Mouse (Mus musculus) cerebellum, postnatal 4 days (tissue): Measurements from ENCODE around the gene Bbs9.

Experiments
- DNase-seq, 2 experiments: peaks; one replicate each; pipeline ENCODE4 v3.0.0; 2022; ENCODE audit warnings: low spot score in 2 of 2, mixed read lengths in 1 of 2

Bbs9 gene

DNA sequence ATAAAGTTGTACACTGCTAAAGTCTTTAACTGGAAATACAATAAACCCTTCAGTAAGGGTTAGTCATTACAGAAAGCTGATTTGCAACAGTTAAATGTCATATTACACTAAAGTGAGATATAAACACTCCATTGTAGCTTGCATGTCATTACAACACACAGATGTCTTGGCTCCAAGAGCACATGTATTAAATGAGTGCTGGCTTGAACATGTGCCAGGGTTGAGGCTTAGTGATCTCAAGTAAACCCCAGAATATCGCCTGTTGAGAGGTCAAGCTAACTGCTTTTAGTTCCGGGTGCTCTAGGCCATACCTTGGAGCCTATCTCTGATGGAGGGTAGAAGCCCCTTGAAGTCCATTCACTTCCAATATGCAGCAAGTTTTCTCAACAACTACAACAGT lies 273.1 kb downstream of the Bbs9 start:
- DNase-seq, result no peak

DNA sequence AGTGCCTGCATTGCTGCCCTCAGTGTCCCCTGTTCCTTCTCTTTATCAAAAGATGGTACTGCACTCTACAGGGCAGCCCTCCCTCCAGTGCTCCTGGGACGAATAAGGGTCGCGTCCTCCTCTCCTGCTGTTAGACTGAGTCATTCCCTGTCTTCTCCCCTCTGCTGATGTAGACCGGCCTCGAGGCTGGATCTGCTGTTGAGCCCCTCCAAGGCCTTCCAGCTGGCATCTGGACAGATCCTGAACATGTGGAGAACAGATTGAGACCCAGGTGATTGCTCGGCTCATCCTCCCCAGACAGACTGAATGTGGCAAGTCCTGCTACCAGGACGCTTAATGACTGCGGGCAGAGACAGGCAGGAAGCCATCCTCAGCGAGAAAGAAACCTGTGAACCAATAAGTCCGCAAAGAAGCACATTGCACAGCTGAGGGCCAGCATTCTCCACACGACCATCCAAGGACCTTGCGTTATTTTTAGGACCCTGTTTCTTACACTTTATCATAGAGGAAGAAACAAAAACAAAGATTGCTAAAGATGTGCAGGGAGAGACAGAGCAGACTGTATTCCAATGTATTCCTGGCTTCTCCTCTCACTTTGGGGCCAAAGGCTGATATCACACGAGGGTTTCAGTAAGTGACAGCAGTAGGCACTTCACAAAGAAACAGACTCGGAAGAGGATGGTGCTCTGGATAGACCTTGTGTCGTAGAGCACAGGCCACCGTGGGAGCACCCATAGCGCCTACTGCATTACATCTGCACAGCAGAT lies 275.4 kb downstream of the Bbs9 start:
- DNase-seq, result no peak

DNA sequence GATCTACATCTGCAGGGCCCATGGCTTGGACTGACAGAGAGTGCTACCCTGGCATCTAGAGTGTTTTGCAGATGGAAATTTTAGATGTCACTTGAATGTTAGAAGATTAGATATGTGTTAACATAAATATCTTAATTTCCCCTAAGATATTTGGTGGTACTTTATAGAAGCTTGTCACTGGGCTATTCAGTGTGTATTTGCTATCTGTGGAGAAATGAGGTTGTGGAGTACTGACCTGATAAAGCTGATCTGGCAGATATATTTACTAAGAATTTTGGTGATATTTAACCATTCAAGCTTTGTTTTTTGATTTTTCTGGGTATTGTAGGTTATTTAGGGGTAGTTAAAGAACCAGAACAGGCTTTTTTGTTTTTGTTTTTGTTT lies 276.0 kb downstream of the Bbs9 start:
- DNase-seq, result no peak

DNA sequence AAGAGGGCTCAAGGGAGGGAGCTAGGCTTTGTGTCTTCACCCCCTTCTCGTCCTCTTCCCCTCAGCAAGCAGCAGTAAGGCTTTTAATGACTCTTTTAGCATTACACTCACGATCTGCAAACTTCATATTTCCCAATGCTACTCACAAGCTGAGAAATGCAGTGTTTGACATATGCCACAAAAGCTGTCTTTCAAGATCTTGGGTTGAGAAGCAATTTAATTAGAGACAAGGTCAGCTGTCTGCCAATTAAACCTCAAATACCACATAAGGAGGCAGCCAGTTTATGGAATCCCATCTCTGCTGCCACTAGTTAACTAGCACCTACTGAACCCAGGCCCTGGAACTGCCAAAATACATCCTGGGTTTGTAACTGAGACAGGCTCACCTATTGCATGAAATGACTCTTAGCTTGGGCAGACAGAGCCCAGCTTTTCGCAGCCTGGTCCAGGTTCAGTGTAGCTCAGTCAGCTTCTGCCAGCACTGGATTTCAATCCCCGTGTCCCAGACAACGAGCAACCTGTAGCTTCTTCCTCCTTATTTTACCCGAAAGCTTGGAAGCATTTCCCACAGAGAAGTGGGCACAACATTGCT lies 278.7 kb downstream of the Bbs9 start:
- no peak for DNase-seq

DNA sequence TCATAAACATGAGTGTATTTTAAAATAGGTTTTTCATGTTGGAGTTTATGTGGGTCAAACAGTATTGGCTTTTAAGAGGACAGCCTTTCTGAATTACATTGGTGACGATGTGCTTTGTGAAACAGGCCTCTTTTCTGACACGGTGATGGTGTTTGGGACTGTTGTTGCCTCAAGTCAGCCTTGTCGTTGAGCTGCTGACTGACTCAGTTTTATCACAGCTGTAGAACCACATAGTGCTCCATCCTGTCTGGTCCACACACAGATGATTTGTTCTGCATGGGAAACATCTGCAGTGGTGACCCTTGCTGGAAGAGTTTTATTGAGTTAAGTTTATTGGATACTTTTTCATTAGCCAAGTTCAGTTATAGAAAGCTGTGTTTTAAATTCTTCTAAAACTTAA lies 283.0 kb downstream of the Bbs9 start:
- no peak for DNase-seq

DNA sequence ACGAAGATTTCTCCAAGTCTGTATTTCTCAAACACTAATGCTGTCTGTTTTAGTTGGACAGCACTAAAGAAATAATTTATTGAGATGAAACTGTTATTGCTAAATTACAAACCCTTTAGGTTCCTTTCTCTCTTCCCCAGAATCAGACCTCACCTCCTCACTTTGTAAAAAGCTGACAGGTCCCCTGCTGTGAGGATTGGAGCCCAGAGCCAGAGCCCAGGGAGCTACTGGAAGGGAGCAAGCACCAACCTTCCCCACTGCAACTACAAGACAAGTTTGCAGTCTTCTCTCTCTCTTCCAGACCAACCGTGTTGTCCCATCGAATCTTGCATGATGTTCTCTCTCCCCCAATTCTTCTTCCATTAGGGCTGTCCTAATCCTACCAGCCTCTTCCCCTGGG lies 283.7 kb downstream of the Bbs9 start:
- DNase-seq, result no peak

DNA sequence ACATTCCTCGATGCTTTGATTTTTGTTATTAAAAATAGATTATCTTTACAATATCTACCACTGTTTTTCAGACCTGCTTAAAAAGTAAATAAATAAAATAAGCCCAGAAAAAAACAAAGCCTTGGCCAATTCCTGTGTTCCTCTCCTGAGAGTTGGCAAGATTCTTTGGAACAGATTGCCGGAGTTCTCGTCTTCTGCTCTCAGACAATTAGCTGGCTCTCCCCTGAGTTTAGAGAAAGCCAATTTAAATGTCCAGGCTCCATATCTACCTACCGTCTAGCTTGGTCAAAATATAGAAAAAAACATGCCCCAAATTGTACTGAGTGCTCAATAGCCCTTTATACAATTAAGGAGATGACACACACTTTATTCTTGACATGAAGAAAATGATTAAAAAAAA lies 284.9 kb downstream of the Bbs9 start:
- no peak for DNase-seq

DNA sequence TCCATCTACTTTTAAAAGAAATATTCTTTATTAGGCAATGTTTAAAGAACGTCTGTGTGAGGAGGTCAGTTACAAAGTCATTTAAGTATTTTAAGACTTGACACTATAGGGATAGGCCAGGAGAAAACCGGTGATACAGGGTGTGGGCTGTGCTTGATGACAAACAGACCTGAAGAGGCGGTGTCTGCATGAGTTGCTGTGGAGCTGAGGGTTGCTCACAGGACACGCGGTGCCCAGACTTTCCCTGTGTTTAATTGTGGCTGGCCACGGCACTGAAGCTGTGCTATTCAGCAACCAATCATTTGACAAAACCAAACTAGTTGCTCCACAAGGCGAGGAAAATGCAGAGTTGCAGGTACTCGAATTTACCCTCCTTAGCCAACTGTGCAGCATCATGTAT lies 286.0 kb downstream of the Bbs9 start:
- DNase-seq, result no peak

DNA sequence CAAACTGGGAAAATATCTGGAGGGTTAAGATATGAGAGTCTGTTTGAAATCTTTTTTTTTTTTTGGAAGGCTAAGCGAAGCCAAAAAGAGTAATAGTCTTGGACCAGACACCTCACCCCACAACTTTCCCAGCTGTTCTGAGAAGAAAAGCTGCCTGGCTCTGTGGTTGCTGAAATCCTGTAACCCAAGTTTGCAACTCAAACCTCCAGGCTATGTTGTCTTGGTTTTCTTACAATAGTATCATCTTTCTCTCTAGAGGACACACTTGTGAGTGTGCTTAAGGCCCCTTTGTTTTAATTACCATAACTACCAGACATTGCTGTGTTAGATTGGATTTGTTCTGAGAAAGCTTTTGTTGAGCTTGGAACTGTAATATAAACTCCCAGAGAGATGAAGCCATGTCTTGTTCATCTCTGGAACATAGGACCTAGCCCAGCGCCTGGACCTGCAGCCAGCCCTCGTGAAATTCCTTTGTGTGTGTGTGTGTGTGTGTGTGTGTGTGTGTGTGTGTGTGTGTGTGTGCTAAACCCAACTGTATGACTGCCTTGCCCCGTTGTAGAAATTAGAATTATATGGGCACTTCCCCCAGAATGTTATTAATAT lies 290.2 kb downstream of the Bbs9 start:
- DNase-seq, result no peak

DNA sequence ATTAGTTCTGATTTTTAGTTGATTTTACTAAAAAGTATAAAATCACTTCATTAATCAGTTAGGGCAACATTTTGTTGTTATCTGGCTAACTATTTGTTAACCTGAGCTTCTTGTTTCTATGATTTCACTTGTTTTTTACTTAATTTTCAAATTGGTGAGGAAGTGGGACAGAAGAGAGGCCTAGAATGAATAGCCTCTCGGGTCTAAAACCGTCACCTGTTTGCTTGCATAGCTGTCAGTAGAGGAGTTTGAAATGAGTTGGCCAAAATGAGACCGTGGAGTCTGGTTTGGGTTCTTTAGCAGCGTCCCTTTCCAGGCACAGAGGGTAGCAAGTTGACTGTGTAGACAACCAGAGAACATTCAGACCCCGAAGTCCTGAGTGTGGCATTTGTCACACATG lies 291.6 kb downstream of the Bbs9 start:
- DNase-seq, result no peak

DNA sequence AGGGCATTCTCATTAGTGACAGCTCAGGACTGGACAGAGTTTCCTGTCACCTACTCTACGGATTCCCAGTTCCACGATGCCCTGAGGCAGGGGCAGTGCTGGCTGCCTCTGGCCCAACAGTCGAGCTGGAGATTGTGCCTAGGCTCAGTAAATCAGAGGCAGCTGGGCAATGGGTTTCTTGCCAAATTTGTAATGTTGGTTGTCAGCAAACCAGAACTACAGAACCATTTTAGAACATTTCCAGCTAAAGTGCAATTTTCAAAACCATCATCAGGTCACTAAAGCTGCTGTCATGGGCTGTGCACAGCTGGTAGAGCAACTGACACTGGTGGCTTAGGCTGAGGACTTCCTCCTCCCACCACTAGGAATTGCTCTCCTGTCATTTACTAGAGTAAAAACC lies 292.3 kb downstream of the Bbs9 start:
- no peak for DNase-seq

DNA sequence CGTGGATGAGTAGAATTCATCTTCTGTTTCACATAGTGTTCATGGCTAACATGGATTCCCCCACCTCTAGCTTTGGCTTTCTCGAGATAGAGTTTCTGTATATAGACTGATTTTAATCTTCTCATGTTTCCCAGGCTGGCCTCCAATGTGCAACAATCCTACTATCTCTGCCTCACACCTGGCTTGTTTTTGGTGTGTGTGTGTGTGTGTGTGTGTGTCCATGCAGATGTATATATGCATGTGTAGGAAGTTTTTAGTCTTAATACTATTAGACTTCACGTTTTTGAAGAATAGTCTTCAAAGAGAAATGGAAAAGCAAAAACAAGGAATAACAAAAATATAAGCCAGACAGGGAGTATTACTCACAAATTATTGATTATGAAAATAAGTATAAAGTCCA lies 296.3 kb downstream of the Bbs9 start:
- DNase-seq, result no peak

DNA sequence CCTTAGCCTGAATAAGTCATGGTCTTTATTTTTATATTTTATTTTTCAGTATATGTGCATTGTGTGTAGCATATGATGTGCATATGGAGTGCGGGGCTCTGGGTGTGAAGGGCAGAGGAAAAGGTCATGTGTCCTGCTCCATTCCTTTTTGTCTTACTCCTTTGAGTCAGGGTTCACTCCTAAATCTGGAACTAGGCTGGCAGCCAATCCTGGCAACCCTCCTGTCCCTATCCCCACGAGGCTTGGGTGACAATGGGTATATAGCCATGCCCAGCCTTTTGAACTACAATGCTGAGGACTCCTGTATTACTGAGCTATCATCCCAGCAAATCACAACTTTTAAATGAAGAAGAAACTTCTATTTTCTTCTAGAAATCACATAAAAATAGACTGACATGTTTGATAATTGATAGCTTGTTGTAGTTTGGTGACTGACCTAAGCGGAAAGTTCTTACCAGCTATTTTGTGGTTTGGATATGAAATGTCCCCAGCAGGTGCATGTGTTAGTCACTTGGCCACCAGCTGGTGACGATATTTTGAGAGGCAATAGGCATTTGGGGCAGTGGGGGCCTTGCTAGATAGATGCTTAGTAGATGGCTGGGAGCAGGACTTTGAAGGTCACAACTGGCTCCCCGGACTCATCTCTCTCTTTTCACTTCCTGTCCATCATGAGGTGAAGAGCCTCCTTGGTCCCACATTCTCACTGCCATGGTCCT lies 300.9 kb downstream of the Bbs9 start:
- no peak for DNase-seq

DNA sequence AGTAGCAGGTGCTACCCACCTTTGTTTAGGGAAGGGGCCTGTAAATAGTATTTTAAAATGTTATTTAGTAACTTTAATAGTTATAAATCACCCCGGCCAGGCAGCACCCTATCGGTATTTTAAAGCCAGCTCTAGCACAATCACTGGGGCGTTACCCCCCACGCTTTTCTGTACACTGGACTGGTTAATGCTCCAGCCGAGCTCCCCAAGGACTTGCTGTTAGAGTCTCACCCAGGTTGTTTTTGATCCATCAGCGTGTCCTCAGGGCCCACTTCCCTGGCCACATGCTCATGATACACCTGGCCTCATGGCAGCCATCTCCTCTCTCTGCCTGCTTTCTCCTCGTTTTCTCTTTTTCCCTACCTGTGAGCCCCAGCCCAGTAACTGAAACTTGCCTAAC lies 301.9 kb downstream of the Bbs9 start:
- no peak for DNase-seq

DNA sequence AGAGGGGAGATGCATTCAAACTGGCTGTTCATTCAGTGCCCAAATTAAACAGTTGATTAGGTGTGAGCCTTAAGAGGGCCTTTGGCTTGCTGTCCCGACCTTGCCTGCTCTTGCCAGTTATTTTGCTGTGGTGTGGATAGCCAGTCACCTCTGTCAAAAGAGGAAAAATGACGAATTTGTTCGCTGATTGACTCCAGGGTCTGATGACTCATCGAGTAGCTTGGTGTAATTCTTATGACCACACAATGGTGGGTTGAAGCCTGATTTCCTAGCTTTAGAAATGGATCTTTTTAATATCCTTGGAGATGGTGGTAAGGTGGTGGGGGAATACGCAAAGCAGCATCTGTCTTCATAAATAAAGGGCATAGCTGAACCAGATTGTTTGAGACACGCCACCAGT lies 304.1 kb downstream of the Bbs9 start:
- DNase-seq, result no peak

DNA sequence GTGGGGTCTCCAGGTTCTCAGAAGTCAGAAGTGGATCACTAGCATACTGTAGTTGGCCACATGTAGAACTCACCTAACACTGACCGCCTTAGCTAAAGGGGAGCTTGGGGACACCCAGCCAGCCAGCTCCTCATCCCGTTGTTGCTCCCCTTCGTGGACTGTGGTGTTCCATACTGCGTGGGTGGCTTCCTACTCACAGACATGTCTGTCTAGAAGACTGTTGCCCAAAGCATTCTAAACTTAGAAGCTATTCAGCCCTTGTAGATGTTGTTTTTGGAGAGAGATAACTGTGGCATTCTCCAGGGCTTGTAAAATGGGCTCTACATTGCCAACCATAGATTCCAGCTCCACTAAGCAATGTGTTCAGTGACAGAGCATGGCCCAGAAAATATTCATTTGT lies 310.5 kb downstream of the Bbs9 start:
- DNase-seq, result no peak

DNA sequence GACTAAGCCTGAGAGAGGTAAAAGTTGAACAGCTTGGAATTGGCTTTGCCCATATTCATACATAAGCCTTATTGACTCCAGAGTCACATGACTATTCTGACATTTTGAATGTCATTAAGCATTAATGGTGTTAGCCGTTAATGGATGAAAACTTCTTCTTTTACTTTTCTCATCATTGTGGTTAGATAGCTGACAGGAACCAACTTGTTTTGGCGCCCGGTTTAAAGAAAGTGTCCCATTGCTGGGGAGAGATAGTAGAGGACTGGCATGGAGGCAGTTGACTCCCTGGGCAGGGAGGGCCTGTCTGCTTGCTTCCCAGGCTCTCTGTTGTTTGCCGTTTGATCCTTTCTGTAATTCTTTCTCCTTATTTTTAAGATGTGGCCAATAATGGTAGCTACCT lies 312.9 kb downstream of the Bbs9 start:
- DNase-seq, result no peak

DNA sequence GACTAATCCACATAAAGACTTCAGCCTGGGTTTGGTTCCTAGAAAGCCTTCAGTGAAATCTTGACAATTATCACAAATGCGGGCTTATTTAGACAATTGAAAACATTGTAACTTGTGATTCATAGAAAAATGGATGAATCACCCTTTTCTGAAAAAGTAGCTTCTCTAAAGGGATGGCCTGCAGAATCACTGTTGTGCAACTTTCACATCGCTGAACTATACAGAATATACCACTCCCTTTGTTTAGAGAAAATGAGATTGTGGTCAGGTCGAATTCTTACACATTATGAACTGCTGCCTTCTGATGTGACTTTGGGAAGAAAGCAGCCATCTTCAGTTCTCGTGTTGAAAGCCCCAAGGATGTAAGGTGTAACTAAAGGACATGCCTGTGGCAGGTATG lies 313.3 kb downstream of the Bbs9 start:
- no peak for DNase-seq

DNA sequence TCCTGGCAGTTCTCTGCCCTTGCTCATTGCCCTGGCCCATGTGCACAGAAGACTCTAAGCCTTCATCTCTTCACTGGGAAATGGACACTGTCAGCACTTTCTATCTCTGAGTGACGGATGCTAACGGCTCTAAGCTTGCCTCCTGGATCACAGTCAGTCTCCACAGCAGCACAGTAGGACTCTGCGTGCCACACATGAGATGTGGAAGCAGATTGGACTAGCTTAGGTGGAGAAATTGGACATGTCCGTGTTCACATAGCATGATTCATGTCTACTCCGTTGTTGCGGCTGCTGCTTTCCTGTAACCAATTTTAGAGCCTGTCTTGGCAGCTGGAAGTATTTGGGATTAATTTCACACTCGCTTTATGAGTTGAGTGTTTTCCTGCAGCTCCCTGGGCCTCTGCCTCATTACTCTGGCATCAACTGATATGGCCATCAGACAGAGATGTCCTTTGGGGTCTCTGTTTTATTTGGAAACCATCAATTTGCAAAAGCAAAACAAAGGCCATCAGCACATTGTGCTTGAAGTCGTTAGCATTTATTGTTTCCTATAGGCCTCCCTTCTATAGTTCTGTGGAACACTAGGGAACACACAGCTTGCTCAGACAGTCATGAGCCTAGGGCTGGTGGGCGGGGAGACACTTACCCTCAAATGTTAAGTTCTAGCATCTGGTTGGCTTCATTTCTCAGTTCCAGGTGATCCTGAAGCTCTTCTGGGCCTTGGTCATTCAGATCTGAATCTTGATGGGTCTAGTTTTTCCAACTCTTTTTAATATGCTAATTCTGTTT lies 314.1 kb downstream of the Bbs9 start:
- no peak for DNase-seq

DNA sequence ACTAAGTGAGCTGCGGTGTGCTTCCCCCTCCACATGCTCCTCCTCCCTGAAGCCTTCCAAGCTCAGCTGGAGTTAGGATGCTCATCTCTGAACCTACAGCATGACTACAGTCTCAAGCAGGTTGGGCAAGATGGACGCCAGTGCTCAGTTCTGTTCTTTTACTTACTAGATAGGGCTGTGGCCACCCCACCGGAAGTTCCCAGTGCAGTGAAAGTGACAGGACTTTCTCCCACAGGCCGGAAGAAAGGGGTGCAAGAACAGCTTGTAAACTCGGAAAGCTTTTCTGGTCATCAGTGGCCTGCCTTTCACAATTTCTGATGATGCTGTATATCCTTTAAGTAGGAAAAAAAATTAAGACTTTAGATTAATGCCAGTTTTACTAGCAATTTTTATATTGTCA lies 315.7 kb downstream of the Bbs9 start:
- DNase-seq, result no peak

DNA sequence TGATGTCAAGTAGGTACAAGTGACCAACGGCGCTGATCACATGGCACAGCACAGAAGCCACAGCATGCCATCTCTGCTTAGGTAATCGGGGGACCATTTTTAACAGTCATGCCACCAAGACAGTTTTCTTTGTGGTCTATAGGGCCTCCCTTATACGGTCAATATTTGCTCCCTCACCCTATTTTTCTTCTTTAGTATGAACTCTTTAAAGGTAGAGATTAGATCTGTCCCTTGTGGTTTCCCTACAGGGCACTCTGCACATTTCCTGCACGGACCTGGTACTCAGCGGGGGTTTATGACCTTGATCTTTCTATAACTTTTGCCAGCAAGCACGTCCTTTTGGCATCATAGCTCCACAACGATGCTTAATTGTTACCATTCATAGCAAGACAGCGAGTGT lies 316.2 kb downstream of the Bbs9 start:
- DNase-seq, result no peak

DNA sequence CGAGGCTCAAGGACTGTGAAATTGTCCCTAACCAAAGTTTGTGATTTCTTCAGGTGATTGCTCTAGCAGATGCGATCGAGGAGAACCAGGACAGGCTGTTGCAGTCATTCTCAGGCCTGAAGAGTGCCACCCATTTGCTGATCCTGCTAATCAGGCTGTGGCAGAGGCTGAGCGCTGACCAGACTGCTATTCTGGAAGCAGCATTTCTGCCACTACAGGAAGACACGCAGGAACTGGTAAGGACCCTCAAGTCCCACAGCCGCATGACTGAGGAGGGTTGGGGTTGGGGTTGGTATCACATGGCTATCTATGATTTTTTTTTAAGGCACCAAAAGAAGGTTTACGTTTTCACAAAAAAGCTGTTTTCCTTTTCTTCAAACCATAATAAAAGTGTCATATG lies 318.2 kb downstream of the Bbs9 start:
- DNase-seq, result no peak
